Mouse (Mus musculus) liver, embryonic 15.5 days (tissue): ENCODE measurements around the gene Ndufc1. TPM values are rescaled to one million over a fixed set of nuclear protein-coding genes. Genes with fewer than 3 reads are reported as not detected.
"Not testable (repeated sequence)": the region's sequence is repeated elsewhere in the genome, so short reads cannot be mapped to it uniquely, and the experiment has no call there.

Experiments used
- ATAC-seq: fragments of 200-750 bp; cut with Nextera tagmentation; 2 replicates; pipeline ENCODE4 v1.8.0; 2017; ENCODE audit warnings: moderate number of reproducible peaks, mild to moderate bottlenecking, moderate library complexity; ENCODE audit not compliant: insufficient read depth
- H3K27ac ChIP-seq: fragments of 300-500 bp; sonication (generic); replicated peaks from 2 replicates; pipeline ENCODE4 v1.5.1; 2015; ENCODE audit warnings: mild to moderate bottlenecking, inconsistent platforms
- H3K27me3 ChIP-seq: fragments of 300-500 bp; sonication (generic); 2 replicates; pipeline ENCODE4 v1.6.1; 2015; ENCODE audit warnings: mild to moderate bottlenecking, inconsistent platforms
- H3K36me3 ChIP-seq: fragments of 300-500 bp; sonication (generic); replicated peaks from 2 replicates; pipeline ENCODE4 v1.6.1; 2015; ENCODE audit warnings: moderate library complexity, mild to moderate bottlenecking, inconsistent platforms
- H3K4me1 ChIP-seq: fragments of 300-500 bp; sonication (generic); replicated peaks from 2 replicates; pipeline ENCODE4 v1.6.1; 2015; ENCODE audit warnings: inconsistent platforms
- H3K4me2 ChIP-seq: fragments of 300-500 bp; sonication (generic); 2 replicates; pipeline ENCODE4 v1.6.1; 2015; ENCODE audit warnings: moderate library complexity, mild to moderate bottlenecking, inconsistent platforms
- H3K4me3 ChIP-seq: fragments of 300-500 bp; sonication (generic); replicated peaks from 2 replicates; pipeline ENCODE4 v1.5.1; 2015; ENCODE audit warnings: mild to moderate bottlenecking, inconsistent platforms
- H3K9ac ChIP-seq: fragments of 300-500 bp; sonication (generic); 2 replicates; pipeline ENCODE4 v1.6.1; 2015; ENCODE audit warnings: moderate library complexity, mild to moderate bottlenecking, inconsistent platforms
- H3K9me3 ChIP-seq: fragments of 300-500 bp; sonication (generic); replicated peaks from 2 replicates; pipeline ENCODE4 v1.6.1; 2016; ENCODE audit warnings: inconsistent platforms
- WGBS: fragments of 180-500 bp; shearing (Covaris S2); methylation state at CpG from one replicate; pipeline ENCODE4 v1.1.7; 2015; ENCODE audit warnings: mixed read lengths; ENCODE audit not compliant: insufficient replicate concordance; 5-methylcytosine and 5-hydroxymethylcytosine counted together
- polyA plus RNA-seq: library from polyadenylated mRNA; unstranded; fragments of >200 nt; fragmentation: Nextera tagmentation; extraction: Ambion mirVana; gene quantifications from 2 replicates; pipeline ENCODE4 v1.2.1, GENCODE M21; 2015

Ndufc1 gene
- polyA plus RNA-seq, 1 experiment from 2014 or later, result 386 TPM

GRCm38 (mm10) chr3:51354956-51355355, 53.8 kb downstream of the Ndufc1 start:
- WGBS, result 77% methylated on average over 6 of the region's 6 CpGs
- not testable (repeated sequence) for H3K36me3 ChIP-seq, ATAC-seq, H3K9me3 ChIP-seq, H3K4me3 ChIP-seq, H3K27me3 ChIP-seq, H3K9ac ChIP-seq, H3K27ac ChIP-seq, H3K4me2 ChIP-seq
- peaks cover 40% of the 10 kb centered on the region for H3K4me1 ChIP-seq

Other genes with a start within 250 kb of the Ndufc1 start
- 22.0 and 24.2 TPM in 2 replicates for gene Noct, start 184.5 kb downstream of the Ndufc1 start, polyA plus RNA-seq
- gene Elf2, start 68.3 kb downstream of the Ndufc1 start, polyA plus RNA-seq, result 22.3 and 22.6 TPM in 2 replicates
- 1.3 and 1.9 TPM in 2 replicates for gene Mgarp, start 12.2 kb downstream of the Ndufc1 start, polyA plus RNA-seq
- 20.4 and 22.3 TPM in 2 replicates for gene Naa15, start 6.2 kb upstream of the Ndufc1 start, polyA plus RNA-seq
- 4.4 and 4.7 TPM in 2 replicates for gene Rab33b, start 74.9 kb upstream of the Ndufc1 start, polyA plus RNA-seq
- 0.45 and 0.46 TPM in 2 replicates for gene Setd7, start 151.9 kb upstream of the Ndufc1 start, polyA plus RNA-seq